Mouse (Mus musculus): Measurements from ENCODE around the gene Tpmt.

DNA sequence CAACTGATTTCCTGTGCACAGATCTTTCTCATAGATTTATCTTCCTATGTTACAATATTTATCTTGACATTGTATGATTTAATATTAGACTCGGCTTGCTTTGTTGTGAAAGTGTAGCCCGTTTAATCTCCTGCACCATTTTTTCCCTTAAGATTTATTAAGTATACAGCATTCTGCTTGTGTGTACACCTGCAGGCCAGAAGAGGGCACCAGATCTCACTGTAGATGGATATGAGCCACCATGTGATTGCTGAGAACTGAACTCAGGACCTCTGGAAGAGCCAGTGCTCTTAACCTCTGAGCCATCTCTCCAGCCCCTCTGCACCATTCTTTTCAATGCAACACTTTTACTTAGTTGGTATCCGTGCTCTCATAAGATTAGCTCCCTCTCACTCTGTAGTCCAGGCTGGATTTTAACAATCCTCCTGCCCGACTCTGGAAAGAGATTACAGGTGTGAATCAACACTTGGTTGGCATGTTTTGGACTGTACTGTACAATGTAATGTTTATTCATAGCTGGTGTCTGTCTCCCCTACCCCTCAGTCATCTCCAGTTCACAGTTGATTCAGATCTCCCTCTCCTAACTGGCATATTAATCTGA is 36.5 kb upstream of the Tpmt start:
- TF ChIP-seq GATA1 (IDR thresholded peaks at IDR 0.05; ENCODE audit: low read length) (no peak), TAL1 (IDR thresholded peaks at IDR 0.05; ENCODE audit: low read length) (no peak)

Data from erythroblast, embryonic 14.5 days (primary cell).